Mouse (Mus musculus): ENCODE results near the gene Sln. TPM values are rescaled to one million over a fixed set of nuclear protein-coding genes. Genes with fewer than 3 reads are reported as not detected.

Sln gene
- total and polyA plus RNA-seq, 3 experiments = not detected

DNA sequence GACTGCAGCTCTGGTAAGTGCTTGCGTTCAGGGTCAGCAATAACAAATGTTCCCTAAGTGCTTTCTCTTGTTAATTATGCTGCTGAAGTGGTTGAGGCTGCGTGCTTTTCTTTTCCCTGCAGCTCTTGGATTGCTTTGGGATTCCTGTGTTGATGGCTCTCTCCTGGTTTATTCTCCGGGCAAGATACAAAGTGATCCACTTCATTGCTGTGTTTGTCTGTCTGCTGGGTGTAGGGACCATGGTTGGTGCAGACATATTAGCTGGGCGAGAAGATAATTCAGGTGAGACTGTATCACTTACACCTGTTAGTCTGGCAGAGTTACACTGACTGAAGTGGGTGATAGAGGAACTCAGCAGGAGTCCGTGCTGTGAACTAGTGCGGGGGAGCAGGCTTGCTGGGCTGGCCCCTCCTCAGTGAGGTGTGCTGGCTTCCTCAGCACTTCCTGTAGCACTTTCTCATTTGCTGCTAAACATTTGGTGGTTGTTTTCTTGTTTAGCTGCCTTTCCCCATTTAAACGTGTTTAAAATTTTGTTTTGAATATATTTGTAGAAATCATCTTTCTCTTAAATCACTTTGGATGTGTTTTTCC lies 43.4 kb upstream of the Sln start:
- dilution Hi-C loops (cut with MboI; ENCODE audit: extremely low pct_ligation_motif_present, extremely low pct_unique_long_range_greater_than_20kb, low sequenced_read_pairs) = no loop called here
- TF ChIP-seq ELF1 (IDR thresholded peaks at IDR 0.05; ENCODE audit: low read depth, low read length) (peak; percentile 13; the same call in 1 of the 2 replicates), KAT2A (IDR thresholded peaks at IDR 0.05; ENCODE audit: insufficient replicate concordance, low read length) (no peak)
- in situ Hi-C loops (cut with MboI; ENCODE audit: low pct_ligation_motif_present, low pct_unique_long_range_greater_than_20kb, low sequenced_read_pairs) = no loop called here

DNA sequence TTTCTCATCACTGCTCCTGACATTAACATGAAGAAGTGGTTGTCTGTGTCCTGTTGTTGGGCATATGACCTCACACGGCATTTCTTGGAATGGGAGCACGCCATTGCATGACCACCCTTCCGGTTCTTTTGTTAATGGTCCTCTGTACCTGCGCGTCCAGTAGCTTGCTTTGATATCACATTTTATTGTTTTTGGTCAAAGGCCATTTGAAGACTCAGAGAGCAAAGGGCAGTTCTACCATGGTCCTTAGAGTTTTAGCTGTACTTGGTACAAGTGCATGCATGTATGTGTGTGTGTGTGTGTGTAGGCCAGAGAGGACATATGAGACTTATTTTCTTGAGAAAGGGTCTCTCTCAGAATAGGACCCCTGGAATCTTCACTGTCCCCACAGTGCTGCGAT lies 36.5 kb upstream of the Sln start:
- Histone ChIP-seq H3K27ac (ENCODE audit: insufficient read depth, low read depth) (no peak overlapping the region), H3K9me3 (replicated peaks; ENCODE audit: low read length) (no peaks in the 10 kb centered on the region), H3K27me3 (replicated peaks) (no peaks in the 10 kb centered on the region), H3K36me3 (replicated peaks in 1 of 2; ENCODE audit: control insufficient read depth in 1 of 2, insufficient read depth in 1 of 2, low read length in 1 of 2) (no peaks in the 10 kb centered on the region), H3K4me3 (replicated peaks in 1 of 3; ENCODE audit: low read depth in 2 of 3, low read length in 2 of 3, poor library complexity in 1 of 3) (no peak overlapping the region), H3K4me1 (ENCODE audit: control insufficient read depth in 1 of 2, insufficient read depth in 2 of 2) (no peaks in the 10 kb centered on the region), H3K4me2 (ENCODE audit: insufficient read depth, low read depth, poor library complexity, severe bottlenecking) (no peak overlapping the region), H3K9ac (ENCODE audit: insufficient read depth, low read depth) (no peak overlapping the region), H3K79me2 (replicated peaks; ENCODE audit: control insufficient read depth, extremely low read depth, insufficient read depth, poor library complexity, severe bottlenecking) (no peaks in the 10 kb centered on the region)
- TF ChIP-seq USF2 (conservative IDR thresholded peaks at IDR 0.05; ENCODE audit: low read depth, low read length) (no peak), ZNF384 (IDR thresholded peaks at IDR 0.05; ENCODE audit: low read depth, low read length) (no peak), RAD21 (IDR thresholded peaks at IDR 0.05; ENCODE audit: low read depth, low read length) (no peak), GABPA (IDR thresholded peaks at IDR 0.05; ENCODE audit: insufficient replicate concordance, low read depth, low read length) (no peak), MEF2A (IDR thresholded peaks at IDR 0.05; ENCODE audit: borderline replicate concordance, low read depth, low read length) (no peak), E2F4 (IDR thresholded peaks at IDR 0.05; ENCODE audit: insufficient replicate concordance, low read depth, low read length) (no peak), PAX5 (IDR thresholded peaks at IDR 0.05; ENCODE audit: low read length) (no peak), SMC3 (IDR thresholded peaks at IDR 0.05; ENCODE audit: low read depth, low read length) (no peak), TCF12 (IDR thresholded peaks at IDR 0.05; ENCODE audit: low read depth, low read length) (no peak), CTCF (conservative IDR thresholded peaks at IDR 0.05 in 1 of 2, IDR thresholded peaks at IDR 0.05 in 1 of 2; ENCODE audit: low read depth in 2 of 2, low read length in 2 of 2) (no peak), BHLHE40 (IDR thresholded peaks at IDR 0.05; ENCODE audit: low read depth, low read length) (no peak), HCFC1 (IDR thresholded peaks at IDR 0.05; ENCODE audit: low read depth, low read length) (no peak), MXI1 (IDR thresholded peaks at IDR 0.05; ENCODE audit: low read depth, low read length) (no peak), EP300 (IDR thresholded peaks at IDR 0.05; ENCODE audit: low read length) (no peak)
- dilution Hi-C loops (cut with MboI; ENCODE audit: extremely low pct_ligation_motif_present, extremely low pct_unique_long_range_greater_than_20kb, low sequenced_read_pairs) = no loop called here
- DNase-seq (ENCODE audit: extremely low read depth) = no peak
- in situ Hi-C loops (cut with MboI; ENCODE audit: low pct_ligation_motif_present, low pct_unique_long_range_greater_than_20kb, low sequenced_read_pairs) = no loop called here

More for the DNA sequence above, 43.4 kb upstream of the Sln start:
- Histone ChIP-seq H3K9me3 (replicated peaks; ENCODE audit: low read length) (no peaks in the 10 kb centered on the region), H3K4me2 (ENCODE audit: insufficient read depth, low read depth, poor library complexity, severe bottlenecking) (peak overlapping the region; percentile 22; the same call in 1 of the 2 replicates), H3K79me2 (replicated peaks; ENCODE audit: control insufficient read depth, extremely low read depth, insufficient read depth, poor library complexity, severe bottlenecking) (no peaks in the 10 kb centered on the region), H3K4me3 (replicated peaks in 1 of 3; ENCODE audit: low read depth in 2 of 3, low read length in 2 of 3, poor library complexity in 1 of 3) (no peak overlapping the region), H3K4me1 (ENCODE audit: control insufficient read depth in 1 of 2, insufficient read depth in 2 of 2) (peaks cover 2 to 4% of the 10 kb centered on the region in 2 experiments; a peak in 2 of 4 replicates), H3K9ac (ENCODE audit: insufficient read depth, low read depth) (no peak overlapping the region), H3K27ac (ENCODE audit: insufficient read depth, low read depth) (no peak overlapping the region), H3K27me3 (replicated peaks) (no peaks in the 10 kb centered on the region), H3K36me3 (replicated peaks in 1 of 2; ENCODE audit: control insufficient read depth in 1 of 2, insufficient read depth in 1 of 2, low read length in 1 of 2) (no peaks in the 10 kb centered on the region)
- DNase-seq (ENCODE audit: extremely low read depth) = no peak

All from CH12.LX (cell line).